Mouse (Mus musculus) kidney, adult 2 months (tissue): ENCODE results near the gene Hykk.

ENCODE experiments used
- CTCF ChIP-seq: fragments of 200-500 bp; conservative IDR thresholded peaks from 2 replicates; pipeline ENCODE4 v1.5.1; 2011; ENCODE audit warnings: low read depth, mild to moderate bottlenecking, control low read depth, low read length, moderate library complexity, mixed read lengths; ENCODE audit not compliant: insufficient read depth, insufficient read length
- POLR2A ChIP-seq: fragments of 200-500 bp; IDR thresholded peaks from one replicate; pipeline ENCODE4 v1.6.1; 2011; ENCODE audit warnings: low read depth, low read length, control low read depth

GRCm38 (mm10) chr9:54918191-54918590 is 1.1 kb downstream of the Hykk start:
- no peak for TF ChIP-seq CTCF
- no peak for TF ChIP-seq POLR2A
